Mouse (Mus musculus): ENCODE data around the gene Inf2. TPM values are rescaled to one million over a fixed set of nuclear protein-coding genes. Genes with fewer than 3 reads are reported as not detected.

Gene Inf2
- total and polyA plus RNA-seq, 3 experiments, result 13.9 to 131 (median 36.6) TPM

GRCm38 (mm10) chr12:112561163-112561562 is 27.4 kb upstream of the Inf2 start:
- dilution Hi-C loops (cut with MboI; ENCODE audit: extremely low pct_ligation_motif_present, extremely low pct_unique_long_range_greater_than_20kb, low sequenced_read_pairs) (no loop called here), in situ Hi-C loops (cut with MboI; ENCODE audit: low pct_ligation_motif_present, low pct_unique_long_range_greater_than_20kb, low sequenced_read_pairs) (loop anchor here (5.0 kb wide), 1 partner anchor 36 kb away; no protein-coding TSS in a partner anchor)
- no peaks in the 10 kb centered on the region for H3K79me2 ChIP-seq (replicated peaks; ENCODE audit: control insufficient read depth, extremely low read depth, insufficient read depth, poor library complexity, severe bottlenecking)
- H3K9me3 ChIP-seq (replicated peaks; ENCODE audit: low read length), result no peaks in the 10 kb centered on the region
- DNase-seq (ENCODE audit: extremely low read depth), result no peak
- TF ChIP-seq ELF1 (IDR thresholded peaks at IDR 0.05; ENCODE audit: low read depth, low read length) (no peak), ZC3H11A (IDR thresholded peaks at IDR 0.05; ENCODE audit: low read depth, low read length) (no peak), BHLHE40 (IDR thresholded peaks at IDR 0.05; ENCODE audit: low read depth, low read length) (no peak), IRF4 (IDR thresholded peaks at IDR 0.05; ENCODE audit: low read depth, low read length) (no peak), NRF1 (IDR thresholded peaks at IDR 0.05; ENCODE audit: low read depth, low read length) (no peak), POLR2AphosphoS2 (IDR thresholded peaks at IDR 0.05; ENCODE audit: low read depth, low read length) (no peak), TCF12 (IDR thresholded peaks at IDR 0.05; ENCODE audit: low read depth, low read length) (no peak), ZKSCAN1 (IDR thresholded peaks at IDR 0.05; ENCODE audit: borderline replicate concordance, low read depth, low read length) (no peak)
- peaks cover 4 to 46% of the 10 kb centered on the region in 2 experiments for H3K4me1 ChIP-seq (ENCODE audit: control insufficient read depth in 1 of 2, insufficient read depth in 2 of 2)
- no peak overlapping the region for H3K9ac ChIP-seq (ENCODE audit: insufficient read depth, low read depth)
- no peak overlapping the region for H3K27ac ChIP-seq (ENCODE audit: insufficient read depth, low read depth)
- H3K4me3 ChIP-seq (replicated peaks in 1 of 3; ENCODE audit: low read depth in 2 of 3, low read length in 2 of 3, poor library complexity in 1 of 3), result no peak overlapping the region
- no peak overlapping the region for H3K4me2 ChIP-seq (ENCODE audit: insufficient read depth, low read depth, poor library complexity, severe bottlenecking)
- no peaks in the 10 kb centered on the region for H3K36me3 ChIP-seq (replicated peaks in 1 of 2; ENCODE audit: control insufficient read depth in 1 of 2, insufficient read depth in 1 of 2, low read length in 1 of 2)
- no peaks in the 10 kb centered on the region for H3K27me3 ChIP-seq (replicated peaks)

GRCm38 (mm10) chr12:112562462-112562861 is 26.1 kb upstream of the Inf2 start:
- no peaks in the 10 kb centered on the region for H3K36me3 ChIP-seq (replicated peaks in 1 of 2; ENCODE audit: control insufficient read depth in 1 of 2, insufficient read depth in 1 of 2, low read length in 1 of 2)
- H3K27ac ChIP-seq (ENCODE audit: insufficient read depth, low read depth), result no peak overlapping the region
- TF ChIP-seq RAD21 (IDR thresholded peaks at IDR 0.05; ENCODE audit: low read depth, low read length) (peak; percentile 58), CTCF (conservative IDR thresholded peaks at IDR 0.05 in 1 of 2, IDR thresholded peaks at IDR 0.05 in 1 of 2; ENCODE audit: low read depth in 2 of 2, low read length in 2 of 2) (peak in 1 of 2 experiments; percentile 55; a peak in 2 of 4 replicates), POLR2A (IDR thresholded peaks at IDR 0.05; ENCODE audit: low read depth, low read length) (no peak), SMC3 (IDR thresholded peaks at IDR 0.05; ENCODE audit: low read depth, low read length) (peak; percentile 48), NRF1 (IDR thresholded peaks at IDR 0.05; ENCODE audit: low read depth, low read length) (no peak), POLR2AphosphoS2 (IDR thresholded peaks at IDR 0.05; ENCODE audit: low read depth, low read length) (no peak)
- no peak overlapping the region for H3K4me2 ChIP-seq (ENCODE audit: insufficient read depth, low read depth, poor library complexity, severe bottlenecking)
- dilution Hi-C loops (cut with MboI; ENCODE audit: extremely low pct_ligation_motif_present, extremely low pct_unique_long_range_greater_than_20kb, low sequenced_read_pairs), result no loop called here
- no peaks in the 10 kb centered on the region for H3K9me3 ChIP-seq (replicated peaks; ENCODE audit: low read length)
- H3K9ac ChIP-seq (ENCODE audit: insufficient read depth, low read depth), result no peak overlapping the region
- no peak for DNase-seq (ENCODE audit: extremely low read depth)
- H3K4me1 ChIP-seq (ENCODE audit: control insufficient read depth in 1 of 2, insufficient read depth in 2 of 2), result peaks cover 6 to 51% of the 10 kb centered on the region in 2 experiments
- H3K79me2 ChIP-seq (replicated peaks; ENCODE audit: control insufficient read depth, extremely low read depth, insufficient read depth, poor library complexity, severe bottlenecking), result no peaks in the 10 kb centered on the region
- no peaks in the 10 kb centered on the region for H3K27me3 ChIP-seq (replicated peaks)
- no peak overlapping the region for H3K4me3 ChIP-seq (replicated peaks in 1 of 3; ENCODE audit: low read depth in 2 of 3, low read length in 2 of 3, poor library complexity in 1 of 3)
- in situ Hi-C loops (cut with MboI; ENCODE audit: low pct_ligation_motif_present, low pct_unique_long_range_greater_than_20kb, low sequenced_read_pairs), result loop anchor here (5.0 kb wide), 1 partner anchor 35 kb away; no protein-coding TSS in a partner anchor

GRCm38 (mm10) chr12:112563011-112563410 is 25.6 kb upstream of the Inf2 start:
- no peak overlapping the region for H3K27ac ChIP-seq (ENCODE audit: insufficient read depth, low read depth)
- in situ Hi-C loops (cut with MboI; ENCODE audit: low pct_ligation_motif_present, low pct_unique_long_range_greater_than_20kb, low sequenced_read_pairs), result loop anchor here (5.0 kb wide), 1 partner anchor 34 kb away; no protein-coding TSS in a partner anchor
- dilution Hi-C loops (cut with MboI; ENCODE audit: extremely low pct_ligation_motif_present, extremely low pct_unique_long_range_greater_than_20kb, low sequenced_read_pairs), result no loop called here
- TF ChIP-seq KAT2A (IDR thresholded peaks at IDR 0.05; ENCODE audit: insufficient replicate concordance, low read length) (no peak), MXI1 (IDR thresholded peaks at IDR 0.05; ENCODE audit: low read depth, low read length) (no peak), USF2 (conservative IDR thresholded peaks at IDR 0.05; ENCODE audit: low read depth, low read length) (0 out of 2 replicates have a peak, but pooled peaks have one; percentile 20)
- DNase-seq (ENCODE audit: extremely low read depth), result no peak
- H3K36me3 ChIP-seq (replicated peaks in 1 of 2; ENCODE audit: control insufficient read depth in 1 of 2, insufficient read depth in 1 of 2, low read length in 1 of 2), result no peaks in the 10 kb centered on the region
- no peaks in the 10 kb centered on the region for H3K79me2 ChIP-seq (replicated peaks; ENCODE audit: control insufficient read depth, extremely low read depth, insufficient read depth, poor library complexity, severe bottlenecking)
- H3K4me3 ChIP-seq (replicated peaks in 1 of 3; ENCODE audit: low read depth in 2 of 3, low read length in 2 of 3, poor library complexity in 1 of 3), result no peak overlapping the region
- H3K4me2 ChIP-seq (ENCODE audit: insufficient read depth, low read depth, poor library complexity, severe bottlenecking), result no peak overlapping the region
- no peaks in the 10 kb centered on the region for H3K27me3 ChIP-seq (replicated peaks)
- H3K9ac ChIP-seq (ENCODE audit: insufficient read depth, low read depth), result no peak overlapping the region
- H3K9me3 ChIP-seq (replicated peaks; ENCODE audit: low read length), result no peaks in the 10 kb centered on the region
- peaks cover 9 to 57% of the 10 kb centered on the region in 2 experiments for H3K4me1 ChIP-seq (ENCODE audit: control insufficient read depth in 1 of 2, insufficient read depth in 2 of 2)

Measured in CH12.LX (cell line).